Mouse (Mus musculus) CH12.LX (cell line): ENCODE results near the gene Rbfox1. TPM values are rescaled to one million over a fixed set of nuclear protein-coding genes. Genes with fewer than 3 reads are reported as not detected.

ENCODE experiments used
- DNase-seq: peaks from one replicate; pipeline ENCODE4 v3.0.0-alpha.2; 2013; ENCODE audit errors: extremely low read depth
- H3K27ac ChIP-seq: 2 replicates; pipeline ENCODE4 v1.5.1; 2012; ENCODE audit warnings: low read depth, mild to moderate bottlenecking, control low read depth, moderate library complexity; ENCODE audit not compliant: insufficient read depth
- H3K27me3 ChIP-seq: replicated peaks from 2 replicates; pipeline ENCODE3; 2012; ENCODE audit warnings: inconsistent platforms
- H3K36me3 ChIP-seq, 2 experiments: replicated peaks in 1 of 2; 2 replicates each; pipeline versions ENCODE3 to v1.6.1; 2012; ENCODE audit warnings: inconsistent platforms in 1 of 2, low read length in 1 of 2, mild to moderate bottlenecking in 1 of 2, mixed read lengths in 1 of 2, moderate library complexity in 1 of 2; ENCODE audit not compliant: control insufficient read depth in 1 of 2, insufficient read depth in 1 of 2
- H3K4me1 ChIP-seq, 2 experiments: 2 replicates each; pipeline ENCODE4 v1.6.1; 2012; ENCODE audit warnings: inconsistent platforms in 1 of 2, moderate library complexity in 1 of 2; ENCODE audit not compliant: insufficient read depth in 2 of 2, control insufficient read depth in 1 of 2
- H3K4me2 ChIP-seq: 2 replicates; pipeline ENCODE4 v1.6.1; 2012; ENCODE audit warnings: low read depth, mild to moderate bottlenecking, control low read depth; ENCODE audit not compliant: poor library complexity, insufficient read depth, severe bottlenecking
- H3K4me3 ChIP-seq, 3 experiments: fragments of 150-350 bp in 1 of 3; sonication (generic) in 1 of 3; replicated peaks in 1 of 3; 2 replicates each; pipeline versions ENCODE3 to v1.5.1; 2011 to 2012; ENCODE audit warnings: low read depth in 2 of 3, low read length in 2 of 3, mild to moderate bottlenecking in 2 of 3, moderate library complexity in 2 of 3, control low read depth in 1 of 3, improper control_type of control experiment in 1 of 3, inconsistent platforms in 1 of 3, mixed read lengths in 1 of 3; ENCODE audit not compliant: poor library complexity in 1 of 3
- H3K79me2 ChIP-seq: replicated peaks from 2 replicates; pipeline ENCODE4 v1.6.1; 2012; ENCODE audit warnings: mild to moderate bottlenecking, moderate library complexity; ENCODE audit not compliant: control insufficient read depth, poor library complexity, insufficient read depth, severe bottlenecking; ENCODE audit errors: extremely low read depth
- H3K9ac ChIP-seq: 2 replicates; pipeline ENCODE4 v1.6.1; 2012; ENCODE audit warnings: low read depth, mild to moderate bottlenecking, control low read depth, moderate library complexity; ENCODE audit not compliant: insufficient read depth
- H3K9me3 ChIP-seq: replicated peaks from 2 replicates; pipeline ENCODE3; 2012; ENCODE audit warnings: low read length, inconsistent platforms, mixed read lengths
- BHLHE40 ChIP-seq: IDR thresholded peaks from 2 replicates; pipeline ENCODE4 v1.6.1; 2011; ENCODE audit warnings: mild to moderate bottlenecking, low read depth, low read length, improper control_type of control experiment
- CHD2 ChIP-seq: IDR thresholded peaks from 2 replicates; pipeline ENCODE4 v1.6.1; 2011; ENCODE audit warnings: low read length, improper control_type of control experiment
- CTCF ChIP-seq, 2 experiments: IDR thresholded peaks in 1 of 2; conservative IDR thresholded peaks in 1 of 2; 2 replicates each; pipeline ENCODE4 v1.5.1; 2011 to 2012; ENCODE audit warnings: low read depth in 2 of 2, low read length in 2 of 2, improper control_type of control experiment in 1 of 2, inconsistent platforms in 1 of 2, mild to moderate bottlenecking in 1 of 2, moderate library complexity in 1 of 2
- E2F4 ChIP-seq: IDR thresholded peaks from 2 replicates; pipeline ENCODE4 v1.6.1; 2011; ENCODE audit warnings: low read depth, low read length, improper control_type of control experiment; ENCODE audit not compliant: insufficient replicate concordance
- GABPA ChIP-seq: IDR thresholded peaks from 2 replicates; pipeline ENCODE4 v1.6.1; 2012; ENCODE audit warnings: low read depth, low read length, improper control_type of control experiment, inconsistent platforms; ENCODE audit not compliant: insufficient replicate concordance
- JUN ChIP-seq: IDR thresholded peaks from 2 replicates; pipeline ENCODE4 v1.6.1; 2011; ENCODE audit warnings: low read depth, mild to moderate bottlenecking, low read length, improper control_type of control experiment, moderate library complexity; ENCODE audit not compliant: insufficient read depth
- JUND ChIP-seq: conservative IDR thresholded peaks from 2 replicates; pipeline ENCODE4 v1.6.1; 2011; ENCODE audit warnings: low read depth, low read length, improper control_type of control experiment
- KAT2A ChIP-seq: IDR thresholded peaks from 2 replicates; pipeline ENCODE4 v1.6.1; 2012; ENCODE audit warnings: low read length, improper control_type of control experiment, inconsistent platforms; ENCODE audit not compliant: insufficient replicate concordance
- MAX ChIP-seq: IDR thresholded peaks from 2 replicates; pipeline ENCODE4 v1.6.1; 2011; ENCODE audit warnings: low read length, improper control_type of control experiment
- MAZ ChIP-seq: IDR thresholded peaks from 2 replicates; pipeline ENCODE4 v1.6.1; 2012; ENCODE audit warnings: low read depth, mild to moderate bottlenecking, inconsistent platforms, low read length, improper control_type of control experiment, moderate library complexity
- NELFE ChIP-seq: IDR thresholded peaks from 2 replicates; pipeline ENCODE4 v1.6.1; 2011; ENCODE audit warnings: low read depth, low read length, improper control_type of control experiment
- NRF1 ChIP-seq: IDR thresholded peaks from 2 replicates; pipeline ENCODE4 v1.6.1; 2014; ENCODE audit warnings: low read depth, mild to moderate bottlenecking, inconsistent platforms, low read length, improper control_type of control experiment, moderate library complexity
- POLR2A ChIP-seq: IDR thresholded peaks from 2 replicates; pipeline ENCODE4 v1.6.1; 2011; ENCODE audit warnings: low read depth, mild to moderate bottlenecking, improper control_type of control experiment, low read length
- POLR2AphosphoS2 ChIP-seq: IDR thresholded peaks from 2 replicates; pipeline ENCODE4 v1.6.1; 2011; ENCODE audit warnings: low read depth, low read length, improper control_type of control experiment
- RAD21 ChIP-seq: IDR thresholded peaks from 2 replicates; pipeline ENCODE4 v1.6.1; 2011; ENCODE audit warnings: low read depth, mild to moderate bottlenecking, low read length, improper control_type of control experiment, moderate library complexity
- SIN3A ChIP-seq: IDR thresholded peaks from 2 replicates; pipeline ENCODE4 v1.6.1; 2012; ENCODE audit warnings: low read length, improper control_type of control experiment, inconsistent platforms
- TBP ChIP-seq: conservative IDR thresholded peaks from 2 replicates; pipeline ENCODE4 v1.6.1; 2011; ENCODE audit warnings: low read depth, low read length, improper control_type of control experiment
- UBTF ChIP-seq: IDR thresholded peaks from 2 replicates; pipeline ENCODE4 v1.6.1; 2012; ENCODE audit warnings: low read depth, mild to moderate bottlenecking, inconsistent platforms, low read length, improper control_type of control experiment, moderate library complexity
- USF1 ChIP-seq: IDR thresholded peaks from 2 replicates; pipeline ENCODE4 v1.6.1; 2014; ENCODE audit warnings: low read depth, mild to moderate bottlenecking, inconsistent platforms, low read length, improper control_type of control experiment
- ZC3H11A ChIP-seq: IDR thresholded peaks from 2 replicates; pipeline ENCODE4 v1.6.1; 2012; ENCODE audit warnings: low read depth, mild to moderate bottlenecking, inconsistent platforms, low read length, improper control_type of control experiment
- ZMIZ1 ChIP-seq: IDR thresholded peaks from 2 replicates; pipeline ENCODE4 v1.6.1; 2012; ENCODE audit warnings: low read depth, mild to moderate bottlenecking, inconsistent platforms, low read length, improper control_type of control experiment
- dilution Hi-C: fragments of 300-500 bp; cut with MboI; formaldehyde crosslinking; loops from 2 replicates; pipeline ENCODE4 v1.14.3; 2020; ENCODE audit warnings: low sequenced_read_pairs; ENCODE audit not compliant: extremely low pct_unique_long_range_greater_than_20kb, extremely low pct_ligation_motif_present
- in situ Hi-C: fragments of 300-500 bp; cut with MboI; formaldehyde crosslinking; loops from 3 replicates; pipeline ENCODE4 v1.14.3; 2019; ENCODE audit warnings: low sequenced_read_pairs, low pct_ligation_motif_present, low pct_unique_long_range_greater_than_20kb, mixed read lengths
- polyA plus RNA-seq: library from polyadenylated mRNA; unstranded; fragments of >175 nt; gene quantifications from 2 replicates; pipeline ENCODE4 v1.2.1, GENCODE M21; 2012; ENCODE audit warnings: low read depth; ENCODE audit not compliant: insufficient read length
- total RNA-seq, 2 experiments: library from RNA; depleted of rRNA; stranded (reverse); fragments of 300-350 nt in 1 of 2; fragments of >200 nt in 1 of 2; gene quantifications; 2 replicates each; pipeline ENCODE4 v1.2.3; 2012 to 2014

Rbfox1 gene
- total and polyA plus RNA-seq, 3 experiments = not detected

- Histone ChIP-seq H3K4me3 (no peak overlapping the region), H3K79me2 (no peaks in the 10 kb centered on the region), H3K4me1 (no peaks in the 10 kb centered on the region), H3K27me3 (no peaks in the 10 kb centered on the region), H3K9me3 (peaks cover 84% of the 10 kb centered on the region), H3K27ac (no peak overlapping the region), H3K9ac (no peak overlapping the region), H3K36me3 (no peaks in the 10 kb centered on the region), H3K4me2 (no peak overlapping the region)
- DNase-seq = no peak
- dilution Hi-C loops = no loop called here
- no peak for TF ChIP-seq JUN
- no peak for TF ChIP-seq UBTF
- no peak for TF ChIP-seq POLR2A
- no peak for TF ChIP-seq TBP
- TF ChIP-seq USF1 = no peak
- no peak for TF ChIP-seq RAD21
- no peak for TF ChIP-seq SIN3A
- no peak for TF ChIP-seq GABPA
- no peak for TF ChIP-seq MAX
- no peak for TF ChIP-seq MAZ
- TF ChIP-seq ZMIZ1 = no peak
- no peak for TF ChIP-seq NELFE
- TF ChIP-seq ZC3H11A = no peak
- in situ Hi-C loops = no loop called here
Observed at GRCm38 (mm10) chr16:7162168-7162567, 1277.0 kb downstream of the Rbfox1 start.

GRCm38 (mm10) chr16:7163688-7164087 lies 1278.5 kb downstream of the Rbfox1 start:
- TF ChIP-seq POLR2AphosphoS2 = no peak
- TF ChIP-seq NRF1 = no peak
- no peak for TF ChIP-seq ZMIZ1
- TF ChIP-seq TBP = no peak
- no peak for TF ChIP-seq MAZ
- no peak for TF ChIP-seq POLR2A
- TF ChIP-seq BHLHE40 = no peak
- TF ChIP-seq E2F4 = no peak
- no peak for TF ChIP-seq KAT2A
- TF ChIP-seq JUND = no peak
- TF ChIP-seq CHD2 = no peak
- TF ChIP-seq UBTF = no peak
- TF ChIP-seq GABPA = no peak
- TF ChIP-seq NELFE = no peak
- no peak for TF ChIP-seq CTCF (conservative IDR thresholded peaks at IDR 0.05 in 1 of 2, IDR thresholded peaks at IDR 0.05 in 1 of 2; ENCODE audit: low read depth in 2 of 2, low read length in 2 of 2)
- Histone ChIP-seq H3K4me2 (no peak overlapping the region), H3K27me3 (no peaks in the 10 kb centered on the region), H3K4me3 (no peak overlapping the region), H3K9me3 (peaks cover 78% of the 10 kb centered on the region), H3K27ac (no peak overlapping the region), H3K9ac (no peak overlapping the region), H3K36me3 (no peaks in the 10 kb centered on the region), H3K79me2 (no peaks in the 10 kb centered on the region), H3K4me1 (no peaks in the 10 kb centered on the region)
- no peak for DNase-seq
- in situ Hi-C loops (no loop called here), dilution Hi-C loops (no loop called here)
